Mouse (Mus musculus) CD8-positive naive resting alpha-beta T cell, adult 2 months (primary cell): ENCODE data around the gene Zfp446.

ENCODE experiments used
- DNase-seq, 2 experiments: peaks; one replicate each; pipeline ENCODE4 v3.0.0; 2022; ENCODE audit warnings: low read depth in 2 of 2, low spot score in 2 of 2

Zfp446 gene

DNA sequence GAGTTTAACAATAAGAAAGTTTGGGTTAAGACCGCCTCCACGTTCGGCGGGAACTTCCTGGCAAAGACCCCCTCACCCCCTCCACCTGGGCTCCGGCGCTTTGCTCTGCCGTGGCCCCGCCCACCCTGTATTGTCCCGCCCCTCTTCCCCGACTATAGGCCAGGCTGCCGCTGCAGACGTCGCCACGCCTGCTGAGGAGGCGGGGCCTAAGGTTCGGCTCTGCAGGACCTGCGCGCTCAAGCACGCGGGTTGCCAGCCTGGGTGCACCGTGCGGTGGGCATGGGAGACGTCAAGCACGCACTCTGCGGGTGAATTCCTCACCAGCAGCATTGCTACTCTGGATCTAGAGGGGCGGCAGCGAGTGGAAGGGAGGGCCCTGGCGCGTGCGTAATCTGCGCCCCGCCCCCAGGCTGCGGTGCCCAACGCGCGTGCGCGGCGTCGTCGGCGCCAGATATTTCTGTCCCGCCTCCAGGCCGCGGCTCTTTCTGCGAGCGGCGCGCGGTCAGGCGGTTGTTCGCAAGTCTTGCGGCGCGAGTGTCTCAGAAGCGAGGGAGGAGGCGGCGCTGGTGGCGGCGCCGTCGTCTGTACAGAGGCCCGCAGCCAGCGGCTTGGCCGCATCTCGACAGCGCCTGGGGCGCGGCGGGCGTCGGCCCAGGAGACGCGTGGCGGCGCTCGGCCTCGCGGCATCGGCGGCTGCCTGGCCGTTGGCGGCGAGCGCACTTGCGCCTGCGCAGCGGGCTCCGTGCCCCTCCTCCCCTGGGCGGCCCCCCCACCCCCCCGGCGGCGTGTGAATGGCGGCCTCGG is 46.5 kb downstream of the Zfp446 start:
- peak; percentile 94 for DNase-seq

DNA sequence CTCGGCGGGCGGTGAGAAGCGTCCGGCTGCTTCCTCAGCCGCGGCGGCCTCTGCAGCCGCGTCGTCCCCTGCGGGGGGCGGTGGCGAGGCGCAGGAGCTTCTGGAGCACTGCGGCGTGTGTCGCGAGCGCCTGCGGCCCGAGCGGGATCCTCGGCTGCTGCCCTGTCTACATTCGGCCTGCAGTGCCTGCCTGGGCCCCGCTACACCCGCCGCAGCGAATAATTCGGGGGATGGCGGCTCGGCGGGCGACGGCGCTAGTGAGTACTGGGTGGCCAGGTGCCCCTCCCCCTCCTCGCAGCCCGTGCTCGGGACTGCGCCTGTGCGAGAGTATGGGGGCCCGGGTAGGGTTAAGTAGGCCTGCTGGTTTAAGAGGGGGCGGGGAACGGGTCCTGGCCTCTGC is 47.2 kb downstream of the Zfp446 start:
- DNase-seq = peak in 1 of 2 experiments; percentile 38

- no peak for DNase-seq
Measured at GRCm38 (mm10) chr7:13025511-13026112, 48.0 kb downstream of the Zfp446 start.

DNA sequence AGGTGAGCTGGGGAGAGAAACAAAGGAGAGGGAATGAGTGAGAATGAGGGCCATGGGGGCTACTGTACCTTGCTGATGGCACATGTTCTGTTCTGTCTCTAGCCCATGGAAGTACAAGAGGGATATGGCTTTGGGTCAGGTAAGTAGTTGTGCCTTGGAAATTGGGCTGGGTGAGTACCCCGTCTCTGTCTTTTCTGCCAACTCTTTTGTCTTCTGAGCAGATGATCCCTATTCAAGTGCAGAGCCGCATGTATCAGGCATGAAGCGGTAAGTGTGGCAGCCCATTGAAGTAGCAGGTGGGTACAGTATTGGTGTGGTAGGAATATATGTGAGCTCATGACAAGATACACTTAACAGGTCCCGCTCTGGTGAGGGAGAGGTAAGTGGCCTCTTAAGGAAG is 51.3 kb downstream of the Zfp446 start:
- no peak for DNase-seq

DNA sequence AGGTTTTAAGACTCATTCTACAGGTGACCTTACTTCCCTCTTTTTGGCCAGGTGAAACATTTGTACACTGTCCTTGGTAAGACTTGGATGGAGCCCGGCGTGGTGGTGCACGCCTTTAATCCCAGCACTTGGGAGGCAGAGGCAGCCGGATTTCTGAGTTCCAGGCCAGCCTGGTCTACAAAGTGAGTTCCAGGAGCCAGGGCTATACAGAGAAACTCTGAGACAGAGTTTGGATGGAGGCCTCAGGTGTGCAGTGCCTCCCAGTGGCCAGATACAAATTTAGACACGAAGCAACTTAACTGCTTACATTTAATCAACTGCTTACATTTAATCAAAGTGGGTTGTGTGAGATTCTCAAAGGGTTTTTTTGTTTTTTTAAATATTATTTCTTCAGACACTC is 53.4 kb downstream of the Zfp446 start:
- no peak for DNase-seq

DNA sequence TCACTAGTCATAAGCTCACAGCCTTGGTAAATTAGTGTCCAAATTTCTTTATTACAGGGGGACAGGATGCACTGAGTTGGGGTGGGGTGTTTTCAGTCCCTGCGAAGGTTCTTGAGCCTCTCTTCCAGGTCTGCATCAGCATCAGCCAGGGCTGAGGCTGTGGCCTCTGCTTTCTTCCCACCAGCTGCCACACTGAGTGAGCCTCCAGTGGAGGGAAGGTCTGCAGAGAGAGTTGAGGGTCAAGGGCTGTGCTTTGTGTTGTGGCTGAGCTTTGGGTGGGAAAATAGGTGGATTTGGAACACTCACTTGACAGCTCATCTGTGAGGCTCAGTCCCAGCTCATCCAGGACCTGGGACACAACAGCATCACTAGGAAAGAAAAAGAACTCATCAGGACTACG is 54.3 kb downstream of the Zfp446 start:
- no peak for DNase-seq

GRCm38 (mm10) chr7:13032541-13032940 is 54.9 kb downstream of the Zfp446 start:
- DNase-seq = no peak

- DNase-seq = no peak
Measured at GRCm38 (mm10) chr7:13033451-13034147, 56.0 kb downstream of the Zfp446 start.

GRCm38 (mm10) chr7:13034148-13034977 is 56.7 kb downstream of the Zfp446 start, which contains the start of gene Chmp2a:
Gene Chmp2a (minus strand): TSS chr7:13034807.
- DNase-seq = peak; percentile 96
